Mouse (Mus musculus) hematopoietic stem cell, adult 5-6 weeks (primary cell): ENCODE results near the gene Syt9. TPM values are rescaled to one million over a fixed set of nuclear protein-coding genes. Genes with fewer than 3 reads are reported as not detected.

Experiments used
- ATAC-seq, 2 experiments: fragments of 125-278 bp in 1 of 2; replicated peaks in 1 of 2; 2 replicates each; pipeline ENCODE4 v1.8.0; 2016 to 2017; ENCODE audit warnings: inconsistent platforms in 2 of 2, mild to moderate bottlenecking in 2 of 2, moderate number of reproducible peaks in 2 of 2, low read depth in 1 of 2, moderate TSS enrichment in 1 of 2; ENCODE audit not compliant: low FRiP score in 2 of 2, poor library complexity in 2 of 2, severe bottlenecking in 2 of 2, insufficient read depth in 1 of 2, low TSS enrichment in 1 of 2
- total RNA-seq: library from RNA; stranded (forward); fragments of 172-1452, 232-1000 nt; gene quantifications from 2 replicates; pipeline ENCODE4 v1.2.3, GENCODE M21; 2017

Gene Syt9
- 0.56 TPM in 1 of 2 replicates, not detected in the other for total RNA-seq

DNA sequence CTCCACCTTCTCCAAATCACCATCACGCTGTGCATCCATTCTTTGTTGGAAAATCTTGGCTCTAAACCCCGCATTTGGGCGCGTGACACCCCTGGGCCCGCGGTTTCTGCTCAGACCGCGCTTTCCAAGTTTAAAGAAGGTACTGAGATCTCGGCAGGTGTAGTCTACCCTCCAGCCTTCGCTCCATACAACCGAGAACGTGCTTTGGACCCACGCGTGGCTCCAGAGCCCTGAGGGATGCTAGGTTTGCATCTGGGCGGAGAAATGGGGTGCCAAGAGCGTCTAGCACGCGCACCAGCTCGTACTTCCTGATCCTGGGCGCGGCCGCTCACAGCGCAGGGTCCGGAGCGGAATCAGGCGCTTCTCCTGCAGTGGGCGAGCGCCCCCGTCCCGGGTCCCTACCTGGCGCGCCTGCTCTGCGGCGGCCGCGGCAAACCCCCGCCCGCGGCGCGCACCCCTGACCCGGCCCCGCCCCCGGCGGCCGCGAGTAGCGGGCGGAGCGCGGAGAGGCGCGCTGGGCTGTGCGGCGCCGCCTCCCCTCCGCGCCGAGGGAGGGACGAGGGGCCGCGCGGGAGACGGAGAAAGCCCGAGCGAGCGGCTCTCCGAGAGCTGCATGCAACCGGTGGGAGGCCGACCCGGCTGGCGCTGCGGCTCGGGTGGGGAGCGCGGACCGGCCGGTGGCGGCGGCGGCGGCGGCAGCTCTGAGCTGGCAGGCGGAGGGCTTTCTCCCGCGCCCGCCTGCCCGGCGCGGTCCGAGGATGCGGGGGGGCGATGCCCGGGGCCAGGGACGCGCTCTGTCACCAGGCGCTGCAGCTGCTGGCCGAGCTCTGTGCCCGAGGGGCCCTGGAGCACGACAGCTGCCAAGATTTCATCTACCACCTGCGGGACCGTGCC is at the start of gene Syt9:
Syt9 (plus strand) TSS at position 497 of the 894 bp plus-strand sequence.
- peak; percentile 52 to 67 for ATAC-seq

GRCm38 (mm10) chr7:107339013-107339412 is 31.5 kb upstream of the Syt9 start:
- ATAC-seq = no peak

GRCm38 (mm10) chr7:107339560-107340057 is 30.9 kb upstream of the Syt9 start:
- ATAC-seq = no peak

DNA sequence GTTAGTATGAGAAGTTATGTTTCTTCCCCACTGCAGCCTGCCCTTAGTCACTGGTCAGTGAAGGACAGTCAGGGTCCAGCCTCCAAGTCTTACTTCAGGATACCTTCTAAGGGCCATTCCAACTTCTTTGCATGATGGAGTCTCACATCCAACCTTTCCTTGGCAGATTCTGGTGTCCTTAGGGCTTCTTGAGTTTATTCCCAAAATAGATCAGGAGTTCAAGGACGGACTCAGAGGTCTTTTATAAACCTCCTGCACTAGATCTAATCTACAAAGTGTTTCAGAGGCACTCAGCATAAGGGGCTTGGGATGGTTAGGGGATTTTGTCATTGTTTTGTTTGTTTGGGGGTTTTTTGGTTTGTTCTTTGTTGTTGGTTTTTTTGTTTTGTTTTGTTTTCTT is 30.3 kb upstream of the Syt9 start:
- no peak for ATAC-seq

DNA sequence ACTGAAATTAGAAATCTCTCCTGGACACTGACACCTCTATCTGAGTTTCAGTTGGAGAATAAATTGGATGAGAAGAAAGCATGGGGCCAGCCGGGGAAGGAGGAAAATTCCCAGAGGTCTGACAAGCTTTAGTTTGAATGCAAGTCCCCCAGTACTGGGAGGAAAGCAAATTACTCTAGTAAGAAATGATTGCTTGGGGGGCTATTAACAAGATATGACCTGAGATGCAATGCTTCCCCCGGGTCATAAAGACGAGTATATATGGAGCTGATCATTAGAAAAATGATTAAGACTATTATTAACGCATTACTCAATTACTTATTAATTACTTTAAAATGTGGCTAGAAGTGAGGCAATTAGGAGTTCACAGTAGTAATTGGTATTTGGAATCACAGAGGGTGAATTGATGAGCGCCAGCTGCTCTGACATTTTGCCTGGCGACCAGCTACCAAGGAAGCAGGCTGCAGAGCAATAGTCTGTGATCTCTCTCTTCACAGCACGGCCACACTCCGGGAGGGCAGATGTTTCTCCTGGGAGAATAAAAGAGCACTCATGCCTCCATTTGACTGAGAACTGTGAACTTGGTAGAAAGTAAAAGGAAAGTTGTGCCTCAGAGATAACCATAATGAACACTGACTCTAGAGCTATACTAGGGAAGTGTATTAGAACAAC is 28.9 kb upstream of the Syt9 start:
- ATAC-seq = no peak

GRCm38 (mm10) chr7:107349201-107349600 is 21.3 kb upstream of the Syt9 start:
- ATAC-seq = no peak

DNA sequence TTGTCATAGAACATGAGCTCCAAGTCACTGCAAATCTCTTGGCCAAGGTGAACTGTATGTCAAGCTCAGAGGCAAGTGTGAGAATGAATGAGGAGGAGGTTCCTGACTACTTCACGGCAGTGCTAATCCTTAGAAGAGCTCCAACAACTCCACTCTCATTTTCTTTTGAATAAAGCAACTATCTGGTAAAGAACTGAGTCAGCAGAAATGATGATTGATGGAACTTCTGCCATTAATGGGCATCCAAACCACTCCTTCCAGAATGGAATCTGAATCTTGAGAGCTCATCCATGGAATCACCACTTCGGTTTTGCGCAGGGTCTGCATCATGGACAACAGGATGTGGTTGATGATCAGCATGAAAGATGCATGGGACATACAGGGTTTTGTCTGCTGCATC is 8.4 kb upstream of the Syt9 start:
- ATAC-seq = no peak

GRCm38 (mm10) chr7:107362634-107363033 is 7.9 kb upstream of the Syt9 start:
- no peak for ATAC-seq

DNA sequence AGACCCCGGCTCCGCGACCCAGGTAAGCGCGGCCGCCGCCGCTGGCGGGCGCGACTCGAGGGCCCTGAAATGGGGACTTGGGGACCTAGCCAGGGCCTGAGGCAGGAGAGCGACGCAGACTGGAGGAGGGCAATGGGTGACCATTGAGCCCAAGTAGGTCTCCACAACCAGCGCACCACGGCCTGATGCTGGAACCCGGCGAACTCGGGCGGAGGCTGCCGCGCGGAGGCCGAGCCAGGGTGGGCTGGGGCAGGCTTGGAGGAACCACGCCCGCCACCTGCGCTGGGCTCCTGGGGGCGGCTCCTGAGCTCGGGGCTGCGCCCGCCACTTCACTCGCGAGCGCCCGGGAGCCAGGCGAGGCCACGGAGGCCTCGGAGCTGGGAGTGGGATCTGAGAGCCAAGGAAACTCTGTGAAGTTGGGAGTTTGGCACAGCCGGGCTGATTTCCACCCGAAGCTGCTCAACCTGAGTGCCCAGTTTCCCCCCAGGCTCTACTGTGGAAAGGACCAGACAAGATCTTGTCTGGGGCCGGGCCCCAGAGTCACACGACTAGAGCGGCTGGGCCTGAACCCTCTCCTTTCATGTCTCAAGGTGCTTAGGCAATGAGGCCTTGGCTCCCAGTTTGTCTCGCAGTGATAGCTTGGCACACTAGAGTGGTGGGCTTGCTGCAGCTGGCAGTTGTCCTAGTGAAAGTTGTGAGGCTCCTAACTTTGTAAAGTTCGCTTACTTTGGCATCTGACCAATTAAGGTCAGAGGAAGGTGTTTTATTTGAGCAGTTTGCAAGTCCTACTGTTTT is 795 bp downstream of the Syt9 start:
- 0 out of 4 replicates have a peak, but pooled peaks of 1 of the 2 experiments have one; percentile 19 for ATAC-seq

DNA sequence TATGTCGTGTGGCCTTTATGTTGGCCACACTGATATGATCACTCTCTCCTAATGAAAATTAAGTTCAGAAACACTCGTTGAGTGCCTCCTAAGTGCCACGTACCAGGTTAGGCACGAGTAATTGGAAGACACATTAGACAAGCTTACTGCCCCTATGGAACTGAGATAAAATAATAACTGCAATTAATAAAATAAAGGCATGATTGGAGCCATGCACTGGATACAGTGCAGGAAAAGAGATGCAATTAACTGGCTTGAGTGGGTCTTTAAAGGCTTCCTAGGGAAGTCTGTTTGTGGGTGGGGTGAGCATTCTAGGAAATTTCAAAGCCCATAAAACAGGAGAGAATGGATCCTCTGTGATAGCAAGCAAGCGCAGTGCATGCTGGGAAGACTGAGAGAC is 10.0 kb downstream of the Syt9 start:
- no peak for ATAC-seq

DNA sequence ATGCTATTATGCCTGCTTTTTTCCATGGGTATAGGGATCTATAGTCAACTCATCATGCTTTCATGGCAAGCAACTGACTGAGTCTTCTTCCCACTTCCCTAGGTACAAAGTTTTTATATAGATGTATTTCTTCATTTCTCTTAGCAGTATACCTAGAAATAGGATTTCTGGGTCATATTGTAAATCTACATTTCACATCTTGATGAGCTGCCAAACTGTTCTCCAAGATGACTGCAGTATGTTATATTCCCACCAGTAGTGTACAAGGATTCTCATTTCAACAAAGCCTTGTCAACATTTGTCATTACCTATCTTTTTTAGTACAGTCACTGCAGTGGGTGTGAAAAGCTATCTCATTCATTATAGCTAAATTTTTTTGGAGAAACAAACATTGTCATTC is 19.1 kb downstream of the Syt9 start:
- no peak for ATAC-seq

- ATAC-seq = no peak
Observed at GRCm38 (mm10) chr7:107392749-107393148, 22.2 kb downstream of the Syt9 start.

DNA sequence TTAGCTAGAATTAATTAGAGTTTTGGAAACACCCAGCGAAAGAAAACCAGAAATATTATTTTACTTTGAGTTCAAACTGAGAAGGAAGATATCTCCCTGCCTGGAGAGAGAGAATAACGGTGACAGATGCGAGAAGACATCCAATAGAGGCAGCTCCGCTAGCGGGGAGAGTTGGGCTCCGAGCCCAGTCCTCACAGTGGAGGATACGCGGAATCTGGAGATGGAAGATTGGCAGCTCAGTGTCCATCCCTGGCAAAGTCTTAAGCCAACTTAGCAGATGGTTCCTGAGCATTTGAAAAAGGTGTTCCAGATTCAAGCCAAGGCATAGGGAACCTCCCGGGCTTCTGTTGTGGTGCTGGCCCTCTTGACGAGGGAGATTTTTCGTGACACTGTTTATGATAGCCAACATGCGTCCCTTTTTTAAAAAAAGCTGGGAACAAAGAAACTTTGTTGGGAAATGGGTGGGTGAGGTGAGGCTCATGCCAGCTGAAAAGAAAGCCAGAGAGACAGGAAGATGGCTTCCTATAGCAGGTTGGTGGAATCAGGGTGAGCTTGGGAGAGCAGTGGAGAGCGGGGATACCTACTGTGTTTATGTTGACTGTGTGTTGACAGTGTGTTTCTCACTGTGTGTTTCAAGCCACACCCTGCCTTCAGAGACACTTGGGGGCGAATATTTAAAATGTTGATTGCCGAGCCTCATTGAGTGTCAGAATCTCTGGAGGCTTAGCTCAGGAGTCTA is 29.7 kb downstream of the Syt9 start:
- ATAC-seq = no peak

- ATAC-seq = no peak
Observed at GRCm38 (mm10) chr7:107403261-107403660, 32.7 kb downstream of the Syt9 start.

- ATAC-seq = no peak
Observed at GRCm38 (mm10) chr7:107414928-107415327, 44.4 kb downstream of the Syt9 start.

DNA sequence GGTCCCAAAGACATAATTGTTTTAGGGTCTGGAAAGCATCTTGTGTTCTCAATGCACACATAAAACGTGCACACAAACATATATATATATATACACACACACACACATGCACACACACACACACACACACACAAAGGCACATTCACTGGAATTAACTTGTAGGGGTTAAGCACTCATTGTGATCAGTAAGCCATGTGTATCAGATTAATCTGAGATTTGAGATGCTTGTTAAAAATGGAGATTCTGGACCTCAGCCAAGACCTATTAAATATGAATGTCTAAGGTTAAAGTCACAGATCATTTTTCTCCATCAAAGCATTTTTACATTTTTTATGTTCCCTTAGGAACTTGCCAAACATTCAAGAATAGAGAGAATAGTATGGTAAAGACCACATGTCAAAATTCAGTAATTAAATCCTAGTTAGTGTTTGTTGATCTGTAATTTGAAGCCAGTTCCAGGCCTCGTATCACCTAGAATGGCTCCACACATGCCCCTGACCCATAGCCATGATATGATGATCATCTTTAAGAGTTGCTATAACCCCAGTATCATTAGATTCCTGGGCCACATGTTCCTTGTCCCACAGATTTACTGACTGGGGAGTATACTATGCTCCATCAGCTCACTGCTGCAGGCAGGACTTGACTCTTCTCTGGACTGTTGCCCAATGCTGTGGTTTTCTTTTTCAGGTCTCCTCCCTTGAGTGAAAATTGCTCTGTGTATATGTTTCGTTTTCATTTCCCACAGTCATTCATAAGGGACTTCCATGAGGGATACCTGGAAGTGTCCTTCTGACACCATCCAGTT is 46.7 kb downstream of the Syt9 start:
- no peak for ATAC-seq
